Mouse (Mus musculus) right cerebral cortex, postnatal 36 days (tissue): Measurements from ENCODE around the gene Wdr54.

ENCODE experiments used
- DNase-seq, 2 experiments: peaks; one replicate each; pipeline ENCODE4 v3.0.0; 2022; ENCODE audit warnings: low spot score in 2 of 2, mixed read lengths in 1 of 2

Gene Wdr54

DNA sequence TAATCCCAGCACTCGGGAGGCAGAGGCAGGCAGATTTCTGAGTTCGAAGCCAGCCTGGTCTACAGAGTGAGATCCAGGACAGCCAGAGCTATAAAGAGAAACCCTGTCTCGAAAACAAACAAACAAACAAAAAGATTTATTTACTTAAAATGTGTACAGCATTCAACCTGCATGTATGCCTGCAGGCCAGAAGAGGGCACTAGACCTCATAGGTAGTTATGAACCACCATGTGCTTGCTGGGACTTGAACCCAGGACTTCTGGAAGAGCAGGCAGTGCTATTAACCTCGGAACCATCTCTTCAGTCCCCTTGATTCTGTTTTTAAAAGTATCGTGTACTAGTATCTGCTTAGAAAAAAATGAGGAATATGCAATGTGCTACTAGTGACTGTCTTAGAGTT lies 28.8 kb downstream of the Wdr54 start:
- no peak for DNase-seq

DNA sequence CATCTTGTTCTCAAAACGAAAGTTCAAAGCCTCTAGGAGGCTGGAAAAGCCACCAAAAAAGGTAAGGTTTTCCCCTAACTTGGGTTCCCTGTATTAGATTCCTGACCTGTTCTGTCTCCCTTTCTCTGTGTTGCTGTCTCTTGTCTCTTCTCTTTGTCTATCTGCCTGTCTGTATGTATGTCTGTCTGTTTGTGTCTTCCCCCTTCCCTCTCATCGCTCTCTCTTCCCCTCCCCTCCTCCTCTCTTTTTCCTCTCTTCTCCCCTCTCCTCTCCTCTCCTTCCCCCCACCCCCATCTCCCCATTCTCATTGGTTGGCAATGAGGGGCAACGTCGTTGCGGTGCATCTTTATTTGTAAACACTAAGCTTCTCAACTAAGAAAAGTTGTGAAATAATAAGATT lies 30.9 kb downstream of the Wdr54 start, which contains the start of gene Ino80b:
TSS of gene Ino80b (minus strand) at position 101 of the 400 bp plus-strand sequence.
- DNase-seq = no peak

GRCm38 (mm10) chr6:83124851-83125312 lies 31.3 kb downstream of the Wdr54 start:
- peak; percentile 79 to 86 for DNase-seq

DNA sequence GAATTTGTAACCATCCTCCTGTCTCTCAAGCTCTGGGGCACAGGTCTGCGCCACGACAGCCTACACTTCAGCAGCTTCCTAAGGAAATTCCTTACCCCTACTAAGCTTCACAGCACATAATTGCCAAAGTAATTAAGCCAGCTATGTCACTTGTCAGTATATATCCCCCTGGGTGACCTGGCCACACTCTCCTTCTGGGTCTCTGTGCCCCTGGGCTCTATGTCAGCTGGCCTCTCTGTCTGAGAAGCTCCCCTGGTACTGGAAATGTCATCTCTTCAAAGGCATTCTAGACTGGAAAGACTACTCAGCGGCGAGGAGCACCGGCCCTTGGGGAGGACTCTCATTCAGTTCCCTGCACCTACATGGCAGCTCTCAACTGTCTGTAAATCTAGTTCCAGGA lies 33.2 kb downstream of the Wdr54 start:
- DNase-seq = no peak

GRCm38 (mm10) chr6:83121863-83122710 lies 34.1 kb downstream of the Wdr54 start:
- DNase-seq = no peak

- DNase-seq = peak; percentile 97 to 98
Measured at GRCm38 (mm10) chr6:83120930-83121862, 35.0 kb downstream of the Wdr54 start, which contains the start of gene Wbp1. TSS of gene Wbp1 (minus strand) at chr6:83121559.

DNA sequence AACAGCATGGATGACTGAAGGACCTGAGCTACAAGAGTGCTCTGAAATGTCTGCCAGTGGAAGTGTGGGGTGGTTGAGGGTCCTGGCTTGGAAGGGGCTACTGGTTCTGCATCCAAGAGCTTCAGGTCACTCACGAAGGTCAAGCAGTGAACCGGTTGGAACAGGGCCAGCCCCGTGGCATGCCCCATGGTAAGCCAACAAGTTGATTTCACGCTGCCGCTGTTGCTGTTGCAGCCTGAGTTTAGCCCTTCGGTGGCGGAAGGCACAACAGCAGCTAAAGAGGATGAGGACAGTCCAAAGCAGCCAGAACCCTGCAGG lies 36.5 kb downstream of the Wdr54 start:
- no peak for DNase-seq

DNA sequence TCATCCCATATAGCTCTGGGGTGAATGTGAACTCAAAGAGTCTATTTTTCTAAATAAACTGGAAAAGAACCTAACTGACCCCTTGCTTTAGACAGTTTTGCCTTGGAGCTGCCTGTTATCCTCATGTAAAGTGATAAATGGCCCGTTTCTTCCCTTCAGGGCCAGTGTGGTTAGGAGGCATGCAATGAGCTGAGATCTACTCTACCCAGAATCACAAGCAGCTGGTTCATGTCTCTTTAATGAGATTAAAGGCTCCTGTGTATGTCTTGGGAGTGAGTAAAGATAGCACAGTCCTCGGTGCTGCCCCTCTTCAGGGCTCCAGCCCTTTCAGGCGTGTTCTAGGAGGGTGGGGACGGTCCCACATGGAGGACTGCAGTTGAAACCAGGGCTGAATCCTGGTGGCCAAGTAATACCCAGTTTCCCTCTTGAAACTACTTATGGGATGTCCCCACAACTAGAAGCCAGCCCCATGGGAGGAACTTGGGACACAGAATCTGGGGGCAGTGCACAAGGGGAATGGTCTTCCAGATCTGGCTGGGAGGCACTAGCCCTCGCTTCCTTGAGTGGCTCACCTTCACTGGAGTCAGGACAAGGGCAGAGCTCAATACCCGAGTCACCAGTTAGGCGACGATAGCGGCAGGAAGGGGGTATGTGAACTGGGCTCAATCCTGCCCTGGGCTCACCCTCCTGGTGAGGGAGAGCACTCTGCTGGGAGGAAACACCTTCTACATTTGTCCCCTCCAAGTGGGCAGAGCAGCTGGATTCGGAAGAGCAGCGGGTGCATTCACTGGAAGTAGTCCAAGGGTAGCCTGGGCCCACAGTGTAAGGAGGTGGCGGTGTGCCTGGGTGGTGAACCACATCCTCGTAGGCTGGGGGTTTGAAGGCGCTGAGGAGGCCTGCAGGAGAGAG lies 37.1 kb downstream of the Wdr54 start:
- no peak for DNase-seq

DNA sequence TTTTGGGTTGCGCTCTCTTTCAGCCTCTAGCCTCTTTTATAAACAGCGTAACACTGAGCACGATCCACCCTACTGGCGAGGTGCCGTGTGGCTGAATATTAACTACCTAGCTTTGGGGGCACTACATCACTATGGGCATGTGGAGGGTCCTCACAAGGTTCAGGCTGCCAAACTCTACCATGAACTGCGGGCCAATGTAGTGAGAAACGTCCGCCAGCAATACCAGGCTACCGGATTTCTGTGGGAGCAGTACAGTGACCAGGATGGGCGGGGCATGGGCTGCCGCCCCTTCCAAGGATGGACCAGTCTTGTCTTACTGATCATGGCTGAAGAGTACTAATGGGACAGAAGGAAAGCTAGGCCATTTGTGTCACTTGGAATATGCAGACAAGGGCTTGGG lies 37.8 kb downstream of the Wdr54 start:
- no peak for DNase-seq

DNA sequence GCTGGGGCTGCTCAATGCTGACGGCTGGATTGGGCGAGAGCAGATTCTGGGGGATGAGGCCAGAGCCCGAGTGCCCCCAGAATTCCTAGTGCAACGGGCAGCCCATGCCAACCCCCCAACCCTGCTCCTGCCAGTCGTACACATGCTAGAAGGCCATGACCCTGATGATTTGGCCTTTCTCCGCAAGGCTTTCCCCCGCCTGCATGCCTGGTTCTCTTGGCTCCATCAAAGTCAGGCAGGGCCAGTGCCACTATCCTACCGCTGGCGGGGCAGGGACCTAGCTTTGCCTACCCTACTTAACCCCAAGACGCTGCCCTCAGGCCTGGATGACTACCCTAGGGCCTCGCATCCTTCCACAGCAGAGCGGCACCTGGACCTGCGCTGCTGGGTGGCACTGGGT lies 38.6 kb downstream of the Wdr54 start:
- DNase-seq = no peak

GRCm38 (mm10) chr6:83117165-83117438 lies 39.1 kb downstream of the Wdr54 start:
- DNase-seq = no peak

DNA sequence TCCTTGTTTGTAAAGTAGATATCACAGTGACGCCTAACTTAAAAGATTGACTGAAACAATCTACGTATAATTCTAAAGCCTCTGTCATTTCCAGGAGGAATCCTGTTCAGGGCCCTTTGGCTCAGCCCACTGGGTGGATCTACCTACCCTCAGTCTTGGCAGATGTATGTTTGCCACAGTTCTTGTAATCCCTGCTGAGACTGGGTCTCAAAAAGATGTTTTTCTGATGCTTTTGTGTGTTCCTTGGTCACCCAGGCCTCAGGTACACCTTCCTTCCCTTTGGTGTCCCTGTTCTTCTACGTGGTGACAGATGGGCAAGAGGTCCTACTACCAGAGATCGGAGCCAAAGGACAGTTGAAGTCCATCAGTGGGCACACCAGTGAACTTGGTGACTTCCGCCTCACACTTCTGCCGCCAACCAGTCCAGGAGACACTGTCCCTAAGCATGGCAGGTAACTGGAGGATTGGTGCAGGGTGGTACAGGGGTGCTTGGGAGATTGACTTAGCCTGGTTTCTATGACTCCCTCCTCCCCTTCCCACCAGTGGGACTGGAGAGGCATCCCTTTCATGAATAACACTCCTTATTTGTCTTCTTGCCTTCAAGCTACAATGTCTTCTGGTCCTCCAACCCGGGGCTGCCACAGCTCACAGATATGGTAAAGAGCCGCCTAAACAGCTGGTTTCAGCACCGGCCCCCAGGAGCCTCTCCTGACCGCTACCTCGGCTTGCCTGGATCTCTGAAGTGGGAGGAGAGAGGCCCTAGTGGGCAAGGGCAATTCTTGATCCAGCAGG lies 39.6 kb downstream of the Wdr54 start:
- DNase-seq = no peak

GRCm38 (mm10) chr6:83115682-83116372 lies 40.4 kb downstream of the Wdr54 start:
- no peak for DNase-seq

DNA sequence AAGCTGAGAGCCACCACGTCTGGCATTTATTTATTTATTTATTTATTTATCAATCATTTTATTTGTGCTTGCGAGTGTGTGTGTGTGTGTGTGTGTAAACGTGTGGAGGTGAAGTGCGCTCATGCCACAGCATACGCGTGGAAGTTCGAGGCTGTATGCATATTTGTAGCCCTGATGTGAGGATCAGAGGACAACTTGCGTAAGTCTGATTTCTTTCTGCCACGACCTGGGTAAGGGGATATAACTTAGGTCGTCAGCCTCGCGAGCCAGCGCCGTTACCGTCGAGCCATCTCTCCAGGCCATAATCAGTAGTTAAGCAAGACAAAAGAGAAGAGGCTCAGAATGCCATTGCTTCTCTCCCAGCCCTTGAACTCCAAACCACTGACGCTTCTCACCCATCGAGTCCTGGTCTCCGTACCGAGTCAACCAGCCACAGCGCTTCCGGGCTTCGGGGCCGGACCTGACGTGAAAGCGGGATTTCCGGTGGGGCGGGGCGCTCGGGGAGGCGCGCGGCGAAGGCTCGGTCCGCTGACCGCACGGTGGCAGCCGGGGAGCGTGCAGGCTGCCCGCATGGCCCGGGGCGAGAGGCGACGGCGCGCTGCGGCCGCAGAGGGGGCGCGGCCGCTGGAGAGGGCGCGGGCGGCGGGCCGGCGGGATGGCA lies 41.1 kb downstream of the Wdr54 start, which contains the start of gene Mogs:
TSS of gene Mogs (plus strand) at position 486 of the 661 bp plus-strand sequence.
- peak; percentile 86 to 90 for DNase-seq

GRCm38 (mm10) chr6:83111510-83112136 lies 44.6 kb downstream of the Wdr54 start:
- no peak for DNase-seq

- peak; percentile 61 to 68 for DNase-seq
Measured at GRCm38 (mm10) chr6:83108762-83109668, 47.2 kb downstream of the Wdr54 start, which contains the start of gene Mrpl53. TSS of gene Mrpl53 (plus strand) at chr6:83109040.

DNA sequence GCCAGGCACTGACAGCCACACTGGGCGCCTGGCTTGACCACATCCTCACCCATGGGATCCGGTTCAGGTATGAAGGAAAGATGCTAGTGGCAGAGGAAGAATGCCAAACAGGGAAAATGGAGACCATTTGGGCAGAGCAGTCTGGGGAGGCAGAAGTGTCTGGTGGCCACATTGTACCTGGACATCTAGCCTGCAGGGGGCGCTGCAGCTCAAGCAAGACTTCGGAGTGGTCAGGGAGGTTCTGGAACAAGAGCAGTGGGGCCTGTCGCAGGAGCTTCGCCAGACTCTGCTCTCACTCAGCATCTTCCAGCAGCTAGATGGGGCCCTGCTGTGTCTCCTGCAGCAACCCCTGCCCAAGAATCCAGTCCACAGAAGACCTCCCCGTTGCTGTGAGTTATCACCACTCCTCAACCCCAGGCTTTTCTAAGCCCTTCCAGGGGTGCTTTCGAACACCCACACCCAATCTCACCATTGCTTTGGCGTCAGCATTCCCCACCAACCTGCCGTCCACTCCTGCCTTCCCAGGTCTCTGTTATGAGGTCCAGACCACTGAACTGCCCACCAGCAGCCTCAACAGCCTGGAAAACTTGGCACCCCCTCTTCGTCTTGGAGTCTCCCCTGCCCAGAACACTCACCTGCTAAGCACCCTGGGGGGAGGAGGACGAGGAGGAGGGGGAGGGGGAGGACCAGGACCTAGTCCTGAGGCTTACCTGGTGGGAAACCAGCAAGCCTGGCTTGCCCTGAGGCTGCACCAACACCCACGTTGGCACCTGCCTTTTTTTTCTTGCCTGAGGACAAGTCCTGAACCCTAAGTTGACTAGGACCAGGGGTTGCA lies 48.4 kb downstream of the Wdr54 start:
- DNase-seq = no peak
